Mouse (Mus musculus) activated CD4-positive, CD25-positive, alpha-beta regulatory T cell, adult 9 weeks (primary cell): ENCODE data around the gene Cblc. TPM values are rescaled to one million over a fixed set of nuclear protein-coding genes. Genes with fewer than 3 reads are reported as not detected.

Source experiments
- polyA plus RNA-seq: library from polyadenylated mRNA; unstranded; fragments of 100-300 nt; shearing (Covaris generic); gene quantifications from one replicate; pipeline ENCODE4 v1.2.1, GENCODE M21; 2017

Cblc gene
- polyA plus RNA-seq: 0.45 TPM

DNA sequence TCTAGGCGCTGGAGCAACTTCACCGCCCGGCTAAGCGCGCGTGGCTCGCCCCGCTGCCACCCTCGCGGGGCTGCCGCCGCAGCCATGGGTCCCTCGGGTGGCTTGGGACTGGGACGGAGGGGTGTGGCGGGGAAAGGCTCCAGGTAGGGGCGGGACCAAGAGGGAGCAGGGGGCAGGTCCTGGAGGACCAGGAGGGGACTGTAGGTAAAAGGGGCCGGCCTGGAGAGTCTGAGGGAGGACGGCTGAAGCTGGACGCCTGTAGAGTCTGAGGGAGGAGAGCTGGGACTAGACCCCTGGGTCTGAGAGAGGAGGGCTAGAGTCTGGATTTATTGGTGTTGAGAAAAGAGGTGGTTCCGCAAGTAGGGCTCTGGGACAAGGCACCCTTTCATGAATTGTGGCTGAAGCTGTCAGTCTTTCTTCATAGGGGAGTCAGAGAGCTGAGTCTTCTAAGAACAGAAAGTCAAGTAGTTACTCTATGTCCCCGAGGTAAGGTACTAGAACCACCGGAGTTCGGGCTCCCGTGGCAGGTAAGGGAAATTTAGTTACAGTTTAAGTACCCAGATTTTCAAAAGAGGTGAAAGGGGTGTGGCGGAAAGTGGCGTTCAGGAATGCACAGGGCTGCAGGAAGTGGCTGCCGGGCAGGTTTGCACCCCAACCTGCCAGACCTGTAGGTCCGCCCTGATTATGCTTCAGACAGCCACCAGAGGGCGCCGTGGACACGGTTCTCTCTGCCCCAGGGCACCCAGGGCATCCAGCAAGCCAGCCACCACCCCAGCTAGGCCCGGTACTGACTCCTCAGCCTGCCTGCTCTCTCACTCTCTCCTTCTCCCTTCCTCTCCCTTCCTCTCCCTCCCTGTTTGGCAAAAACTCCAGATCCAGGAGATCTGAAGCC lies at the start of gene Cblc:
Gene Cblc, minus strand, starts transcription at position 113 of the 892 bp plus-strand sequence.

DNA sequence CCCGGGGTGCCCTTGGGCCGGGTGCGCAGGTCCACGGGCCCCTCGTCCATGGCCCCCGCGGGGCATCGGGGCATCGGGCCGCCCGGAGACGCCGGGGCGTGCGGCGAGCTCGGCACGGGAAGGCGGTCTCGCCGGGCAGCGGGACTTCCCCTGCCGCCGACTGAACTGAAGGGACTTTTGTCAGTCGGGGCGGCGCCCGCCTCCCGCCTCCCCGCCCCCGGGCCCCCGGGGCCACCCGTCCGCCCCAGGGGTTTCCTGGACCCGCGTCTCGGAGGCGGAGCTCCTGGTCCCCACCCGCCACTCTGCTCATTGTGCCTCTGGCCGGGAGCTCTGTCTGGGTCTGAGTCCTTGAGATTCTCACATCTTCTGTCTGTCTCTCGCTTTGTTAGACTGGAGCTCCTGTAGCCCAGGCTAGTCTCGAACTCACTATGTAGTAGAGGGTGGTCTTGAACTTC lies 26.0 kb upstream of the Cblc start, which contains the start of gene Bcl3:
Gene Bcl3, minus strand, starts transcription at position 167 of the 455 bp plus-strand sequence.

DNA sequence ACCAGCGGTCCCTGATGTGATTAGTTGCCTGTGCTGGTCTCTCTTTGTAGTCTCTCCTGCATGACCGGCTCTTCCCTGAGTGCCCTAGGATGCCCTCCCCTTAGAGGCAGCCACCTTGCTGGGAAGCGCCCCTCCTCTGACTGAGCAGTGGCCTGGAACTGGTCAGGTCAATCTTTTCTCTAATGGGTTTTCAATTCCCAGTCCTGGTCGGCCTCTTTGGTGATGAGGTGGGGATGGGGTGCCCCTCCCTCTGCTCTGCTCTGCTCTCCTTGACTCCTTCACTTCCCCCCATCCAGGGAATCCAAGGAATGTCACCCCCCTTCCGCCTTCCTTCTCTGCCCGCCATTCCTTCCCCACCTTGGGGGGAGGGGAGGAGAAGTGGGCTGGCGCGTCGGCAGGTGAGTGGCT lies 25.6 kb downstream of the Cblc start, which contains the start of gene Bcam:
Gene Bcam, minus strand, starts transcription at position 33 of the 408 bp plus-strand sequence.

DNA sequence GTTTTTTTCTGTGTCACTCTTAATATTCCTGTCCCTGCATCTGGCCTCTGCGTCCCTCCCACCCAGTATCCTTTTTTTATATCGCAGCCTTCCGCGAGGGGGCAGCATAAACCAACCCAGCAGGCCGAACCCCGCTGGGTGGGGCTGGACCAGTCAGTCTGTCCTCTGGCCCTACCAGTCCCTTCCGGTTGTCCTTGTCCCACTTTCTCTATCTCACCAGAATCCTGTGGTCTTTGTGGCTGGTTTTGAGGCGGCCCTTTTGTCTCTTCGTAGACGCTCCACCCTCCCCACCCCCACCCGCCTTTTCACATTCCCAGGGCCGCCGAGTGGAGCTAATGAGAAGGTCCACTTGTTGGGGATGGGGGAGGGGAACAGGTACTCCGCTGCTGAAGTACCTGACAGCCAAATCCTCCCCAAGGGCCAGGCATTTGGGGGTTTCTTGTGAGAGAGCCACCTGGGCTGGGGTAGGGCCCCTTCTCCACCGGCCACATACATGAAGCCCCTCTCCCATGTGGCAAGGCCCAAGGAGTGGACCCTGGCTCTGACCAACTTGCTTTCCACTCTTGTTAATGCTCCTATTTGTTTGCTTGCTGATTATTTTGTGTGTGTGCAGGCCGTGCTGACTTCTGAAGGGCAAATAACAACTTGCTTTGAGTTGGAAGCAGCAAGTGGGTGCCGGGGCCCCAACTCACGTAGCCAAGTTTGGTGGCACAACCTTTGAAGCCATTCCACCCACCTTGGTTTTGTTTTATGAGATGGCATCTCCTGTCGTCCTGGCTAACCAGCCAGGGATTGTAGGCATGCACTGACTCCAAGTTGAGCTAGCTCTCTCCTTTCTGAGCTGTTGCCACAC lies 46.2 kb downstream of the Cblc start, which contains the start of gene Nectin2:
Gene Nectin2, minus strand, starts transcription at position 267 of the 853 bp plus-strand sequence.

Other genes starting within 250 kb of the Cblc start
- gene Ppp1r37, start 233.7 kb downstream of the Cblc start, polyA plus RNA-seq: 4.3 TPM
- gene Zfp296, start 219.5 kb downstream of the Cblc start, polyA plus RNA-seq: 1.6 TPM
- 95.3 TPM for gene Gemin7, start 219.2 kb downstream of the Cblc start, polyA plus RNA-seq
- gene Clasrp, start 192.3 kb downstream of the Cblc start, polyA plus RNA-seq: 15.3 TPM
- 24.3 TPM for gene Relb, start 167.4 kb downstream of the Cblc start, polyA plus RNA-seq
- 150 TPM for gene Clptm1, start 131.8 kb downstream of the Cblc start, polyA plus RNA-seq
- gene Apoc2, start 118.9 kb downstream of the Cblc start, polyA plus RNA-seq: not detected
- gene Gm44805, start 115.4 kb downstream of the Cblc start, polyA plus RNA-seq: not detected
- 0.54 TPM for gene Apoc4, start 115.3 kb downstream of the Cblc start, polyA plus RNA-seq
- gene Apoc1, start 104.1 kb downstream of the Cblc start, polyA plus RNA-seq: 1.8 TPM
- 19.9 TPM for gene Apoe, start 97.6 kb downstream of the Cblc start, polyA plus RNA-seq
- gene Tomm40, start 81.4 kb downstream of the Cblc start, polyA plus RNA-seq: 19.1 TPM
- 1.2 TPM for gene Nectin2, start 46.3 kb downstream of the Cblc start, polyA plus RNA-seq
- gene Bcam, start 25.8 kb downstream of the Cblc start, polyA plus RNA-seq: 19.5 TPM
- 16.8 TPM for gene Bcl3, start 26.0 kb upstream of the Cblc start, polyA plus RNA-seq
- 0.28 TPM for gene Gm19345, start 55.2 kb upstream of the Cblc start, polyA plus RNA-seq
- 0.29 TPM for gene Ceacam16, start 64.5 kb upstream of the Cblc start, polyA plus RNA-seq
- not detected for gene Ceacam19, start 91.2 kb upstream of the Cblc start, polyA plus RNA-seq
- 43.6 TPM for gene Pvr, start 124.4 kb upstream of the Cblc start, polyA plus RNA-seq
- 28.3 TPM for gene Igsf23, start 153.9 kb upstream of the Cblc start, polyA plus RNA-seq
- gene Ceacam20, start 168.6 kb upstream of the Cblc start, polyA plus RNA-seq: not detected
- gene Nlrp9b, start 194.7 kb upstream of the Cblc start, polyA plus RNA-seq: not detected